Mouse (Mus musculus): ENCODE measurements around the gene C130032M10Rik.
A peak's percentile ranks its signal among the peaks of the same experiment; 100 is the strongest.

Gene C130032M10Rik

DNA sequence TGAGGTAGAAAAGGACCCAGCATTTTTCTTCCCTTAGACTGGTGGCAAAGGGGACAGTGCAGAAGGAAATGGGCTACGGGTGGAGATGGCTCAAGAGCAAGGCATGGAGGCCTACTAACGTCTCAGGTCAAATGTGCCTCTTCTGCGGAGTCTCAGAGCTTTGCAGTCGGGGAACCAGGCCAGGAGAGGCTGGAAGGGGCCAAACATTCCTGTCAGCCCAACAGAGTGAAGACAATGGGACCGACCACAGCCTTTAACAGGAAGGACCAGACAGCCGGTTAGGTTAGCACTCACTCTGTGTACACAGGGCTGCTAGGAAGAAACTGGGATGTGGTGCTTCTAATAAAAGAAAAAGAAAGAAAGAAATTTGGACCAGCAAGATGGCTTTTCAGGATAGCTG, 34.5 kb downstream of the C130032M10Rik start:
- no peak for DNase-seq

DNA sequence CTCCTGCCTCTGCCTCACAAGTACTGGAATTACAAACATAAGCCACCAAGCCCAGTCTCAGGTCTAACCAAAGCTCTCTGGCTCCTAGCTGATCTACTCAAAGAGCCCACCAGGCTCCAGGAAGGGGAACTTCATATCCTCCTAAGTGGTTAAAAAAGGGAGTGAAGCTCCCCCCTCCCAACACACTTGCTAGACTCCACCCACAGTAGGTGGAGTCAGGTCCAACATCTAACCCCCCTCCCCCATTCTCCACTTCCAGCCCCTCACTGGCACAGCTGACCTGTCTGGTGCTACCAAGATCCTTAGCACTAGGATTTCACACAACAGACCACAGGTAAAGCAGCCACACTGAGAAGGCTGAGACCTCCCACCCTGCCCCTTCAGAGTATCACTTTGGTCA, 38.3 kb downstream of the C130032M10Rik start:
- DNase-seq, result no peak

DNA sequence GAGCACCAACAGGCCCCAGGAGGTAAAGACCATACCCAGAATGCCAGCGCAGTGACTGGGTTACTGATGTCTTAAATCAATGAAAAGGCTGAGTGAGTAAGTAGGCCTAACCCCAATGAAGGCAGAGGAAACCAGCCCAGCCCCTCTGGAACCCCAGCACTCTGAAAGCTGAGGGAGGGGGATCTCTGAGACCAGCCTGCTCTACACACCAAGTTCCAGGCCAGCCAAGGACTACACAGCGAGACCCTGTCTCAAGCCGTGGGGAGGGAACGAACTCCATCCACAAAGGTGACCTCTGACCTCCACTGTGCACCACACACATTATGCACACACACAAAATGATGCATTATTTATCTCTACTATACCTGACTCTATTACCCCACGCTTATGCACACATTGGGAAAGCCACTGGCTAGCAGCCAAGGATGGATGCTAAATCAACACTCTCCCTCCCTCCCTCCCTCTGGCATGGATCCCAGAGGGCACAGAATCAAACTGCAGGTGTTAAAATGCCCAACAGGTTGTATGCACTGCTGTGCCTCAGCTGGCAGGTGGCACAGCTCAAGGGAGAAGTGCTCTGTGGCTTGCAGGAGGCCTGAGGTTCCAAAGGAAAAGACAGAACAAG, 39.0 kb downstream of the C130032M10Rik start:
- DNase-seq, result peak; percentile 42

DNA sequence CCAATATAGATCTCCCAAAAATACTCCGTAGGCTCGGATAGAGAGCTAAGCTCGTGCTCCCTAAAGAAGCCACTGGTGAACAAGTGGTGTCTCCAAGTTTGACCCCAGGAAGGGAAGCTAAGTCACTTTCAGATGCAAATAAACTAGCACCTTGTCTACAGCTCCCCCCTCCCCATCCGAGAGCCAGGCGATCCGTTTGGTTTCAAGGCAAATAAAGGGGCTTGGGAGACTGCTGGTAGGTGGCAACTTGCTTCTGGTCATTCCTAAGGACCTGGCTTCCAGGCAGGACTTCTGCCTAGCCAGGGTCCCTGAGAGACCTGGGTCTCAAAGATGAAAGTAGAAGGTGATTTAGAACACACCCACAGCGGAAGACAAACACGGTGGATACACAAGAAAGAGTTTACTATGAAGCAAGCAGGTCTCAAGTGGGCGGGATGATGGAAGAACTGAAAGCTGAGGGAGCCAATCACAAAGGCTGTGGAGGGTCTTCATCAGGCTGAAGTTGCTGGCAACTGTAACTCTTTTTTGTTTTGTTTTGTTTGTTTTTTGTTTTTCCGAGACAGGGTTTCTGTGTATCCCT, 40.9 kb downstream of the C130032M10Rik start:
- no peak for DNase-seq

DNA sequence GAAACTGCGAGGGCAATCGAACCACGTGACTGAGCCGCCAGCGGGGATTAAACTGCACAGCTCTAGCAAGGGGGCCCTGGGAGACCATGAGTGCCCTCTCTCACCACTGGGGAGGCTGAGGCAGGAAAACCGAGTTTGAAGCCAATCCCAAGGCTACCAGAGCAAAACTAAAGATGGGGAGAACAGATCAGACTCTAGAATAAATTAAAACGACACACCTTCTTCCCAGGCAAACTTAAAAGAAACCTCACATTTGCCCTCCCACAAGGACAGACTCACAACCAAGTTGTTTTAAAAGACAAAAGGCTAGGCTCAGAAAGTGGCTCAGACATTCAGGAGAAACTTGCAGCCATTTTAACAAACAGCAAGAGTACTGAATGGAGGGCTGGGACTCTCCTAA, 41.6 kb downstream of the C130032M10Rik start:
- no peak for DNase-seq

DNA sequence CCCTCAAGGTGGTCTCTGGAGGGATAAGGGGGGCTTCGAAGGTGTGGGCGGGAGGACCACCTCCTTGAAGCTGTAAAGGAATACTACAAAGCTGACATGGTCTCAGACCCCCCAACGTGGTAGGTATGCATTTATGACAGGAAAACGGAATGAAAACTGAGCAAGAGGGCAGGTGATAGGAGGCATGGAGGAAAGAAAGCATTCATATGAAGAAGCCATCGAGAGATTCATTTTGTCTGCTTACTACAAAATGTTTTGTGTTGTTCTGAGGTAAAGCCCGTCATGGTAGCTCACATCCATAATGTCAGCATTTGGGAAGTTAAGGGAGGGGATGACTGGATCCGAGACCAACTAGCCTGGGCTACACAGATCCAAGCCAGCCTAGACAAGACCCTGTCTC, 44.6 kb downstream of the C130032M10Rik start:
- no peak for DNase-seq

DNA sequence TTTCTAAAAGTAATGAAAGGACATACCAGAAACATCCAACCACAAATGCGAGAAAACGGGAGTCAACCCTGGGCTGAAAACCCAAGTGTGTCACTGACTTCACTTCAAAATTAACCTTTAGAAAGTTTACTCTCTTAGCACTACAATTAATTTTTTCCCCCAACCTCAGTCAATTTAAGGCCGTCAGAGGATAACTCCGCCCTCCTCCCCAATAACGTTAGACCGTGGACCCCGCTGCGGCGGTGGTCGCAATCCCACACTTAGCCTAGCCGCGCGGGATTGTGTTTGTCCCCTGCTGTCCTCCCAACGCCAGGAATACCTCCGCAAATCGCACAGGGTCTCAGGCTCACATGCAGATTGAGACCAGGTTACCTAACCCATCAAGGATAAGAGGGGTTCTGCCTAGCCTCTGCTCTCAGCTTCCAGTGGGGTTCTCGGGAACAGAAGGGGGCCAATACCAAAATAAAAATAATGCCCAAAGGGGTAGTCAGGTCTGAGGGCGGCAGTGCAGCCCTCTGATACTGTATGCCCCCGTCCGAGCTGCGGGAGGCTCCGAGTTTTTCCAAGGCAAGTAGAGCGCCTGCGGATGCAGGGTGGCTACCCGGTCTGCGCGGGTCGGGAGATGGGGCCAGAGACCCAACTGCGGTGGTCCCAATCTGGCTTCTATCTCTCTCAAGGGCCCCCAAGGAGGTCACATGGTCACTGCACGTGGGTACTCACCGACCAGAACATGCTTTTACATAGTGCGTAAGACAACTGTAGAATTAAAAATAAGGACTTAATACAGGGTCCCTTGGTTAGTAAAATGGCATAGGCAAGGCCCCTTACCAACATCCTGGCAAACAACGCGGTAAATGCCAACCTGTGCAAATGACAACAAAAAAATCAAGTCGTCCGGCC, 45.5 kb downstream of the C130032M10Rik start:
- no peak for DNase-seq

DNA sequence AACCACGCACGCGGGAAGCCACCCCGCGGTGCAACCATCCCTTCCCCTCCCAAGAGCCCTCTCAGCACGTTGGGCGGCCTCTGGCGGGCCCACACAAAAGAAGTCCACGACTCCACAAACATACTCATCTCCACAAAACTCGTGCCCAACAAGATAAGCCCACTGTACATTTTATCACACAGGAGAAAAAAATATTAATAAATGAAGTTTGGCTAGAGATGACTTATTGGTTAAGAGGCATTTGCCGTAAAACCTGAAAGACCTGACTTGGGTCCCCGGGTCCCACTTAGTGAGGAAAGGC, 46.1 kb downstream of the C130032M10Rik start:
- no peak for DNase-seq

DNA sequence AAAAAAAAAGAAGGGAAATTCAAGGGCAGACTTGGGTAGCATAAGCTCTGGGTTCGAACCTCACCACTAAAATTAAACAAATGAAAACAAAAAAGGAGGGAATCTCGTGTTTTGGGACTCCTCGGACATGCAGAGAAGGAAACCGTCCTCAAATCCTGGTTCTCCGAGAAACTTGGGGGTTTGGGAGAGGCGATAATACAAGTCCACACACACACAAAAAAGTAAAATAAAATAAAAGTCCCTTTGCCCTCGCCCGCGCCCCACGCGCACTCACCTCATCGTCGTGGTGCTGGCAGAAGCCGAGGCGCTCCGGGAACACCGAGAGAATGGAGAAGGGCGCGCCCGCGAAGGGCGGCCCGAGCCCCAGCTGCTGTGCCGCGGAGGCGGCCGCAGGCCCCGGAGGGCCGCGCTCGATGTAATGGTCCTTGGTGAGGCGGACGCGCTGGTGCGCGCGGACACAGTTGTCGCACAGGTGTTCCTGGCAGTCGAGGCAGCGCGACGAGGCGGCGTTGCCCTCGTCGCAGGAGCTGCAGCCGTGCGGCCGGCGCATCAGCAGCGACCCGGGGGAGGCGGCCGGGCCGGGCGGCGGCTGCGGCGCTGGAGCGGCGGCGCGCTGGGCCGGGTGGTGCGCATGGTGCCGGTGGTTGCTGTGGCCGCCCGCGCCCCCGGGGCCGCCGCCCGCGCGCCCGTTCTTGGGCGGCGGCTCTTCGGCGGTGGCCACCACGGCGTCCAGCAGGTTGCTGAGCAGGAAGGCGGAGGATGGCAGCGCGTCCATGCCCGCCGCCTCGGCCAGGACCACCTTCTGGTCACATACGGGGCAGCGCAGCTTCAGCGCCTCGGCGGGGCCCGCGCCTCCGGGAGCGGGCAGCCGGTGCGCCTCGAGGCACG, 46.8 kb downstream of the C130032M10Rik start:
- DNase-seq, result no peak

DNA sequence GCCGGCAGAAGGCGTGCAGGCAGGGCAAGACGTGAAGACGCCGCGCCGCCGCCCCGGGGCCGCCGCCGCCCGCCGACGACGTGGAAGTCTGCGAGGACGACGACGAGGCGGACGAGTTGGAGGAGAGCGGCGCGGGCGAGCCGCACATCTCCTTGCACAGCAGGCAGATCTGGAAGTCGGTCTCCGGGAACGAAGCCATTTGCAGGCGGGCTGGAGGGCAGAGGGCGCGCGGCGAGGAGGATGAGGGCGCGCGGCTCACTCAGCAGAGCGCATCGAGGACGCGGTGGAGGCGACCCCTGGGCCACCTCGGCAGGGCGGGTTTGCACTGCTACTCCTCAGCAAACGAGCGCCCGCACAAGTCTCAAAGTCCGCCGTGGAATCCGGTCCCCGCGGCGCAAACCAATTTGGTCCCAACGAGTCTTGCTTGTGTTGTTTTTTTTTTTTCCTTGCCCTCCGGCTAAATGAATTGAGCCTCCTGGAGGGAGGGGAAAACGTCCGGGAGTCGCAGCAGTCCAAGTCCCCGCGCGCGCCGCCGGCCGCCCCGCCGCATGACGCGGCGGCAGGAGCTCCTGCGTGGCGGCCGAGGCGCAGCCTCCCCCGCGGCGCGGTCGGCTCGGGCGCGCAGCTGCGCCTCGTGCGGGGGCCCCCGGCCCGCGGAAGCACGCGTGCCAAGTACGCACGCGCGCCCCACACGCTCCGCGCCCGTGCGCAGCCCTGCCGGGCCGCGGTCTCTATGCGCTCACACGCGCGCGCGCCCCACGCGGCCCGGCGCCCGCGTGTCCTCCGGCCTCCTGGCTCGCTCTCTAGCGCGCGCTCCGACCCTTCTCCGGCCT, 47.6 kb downstream of the C130032M10Rik start:
- no peak for DNase-seq

DNA sequence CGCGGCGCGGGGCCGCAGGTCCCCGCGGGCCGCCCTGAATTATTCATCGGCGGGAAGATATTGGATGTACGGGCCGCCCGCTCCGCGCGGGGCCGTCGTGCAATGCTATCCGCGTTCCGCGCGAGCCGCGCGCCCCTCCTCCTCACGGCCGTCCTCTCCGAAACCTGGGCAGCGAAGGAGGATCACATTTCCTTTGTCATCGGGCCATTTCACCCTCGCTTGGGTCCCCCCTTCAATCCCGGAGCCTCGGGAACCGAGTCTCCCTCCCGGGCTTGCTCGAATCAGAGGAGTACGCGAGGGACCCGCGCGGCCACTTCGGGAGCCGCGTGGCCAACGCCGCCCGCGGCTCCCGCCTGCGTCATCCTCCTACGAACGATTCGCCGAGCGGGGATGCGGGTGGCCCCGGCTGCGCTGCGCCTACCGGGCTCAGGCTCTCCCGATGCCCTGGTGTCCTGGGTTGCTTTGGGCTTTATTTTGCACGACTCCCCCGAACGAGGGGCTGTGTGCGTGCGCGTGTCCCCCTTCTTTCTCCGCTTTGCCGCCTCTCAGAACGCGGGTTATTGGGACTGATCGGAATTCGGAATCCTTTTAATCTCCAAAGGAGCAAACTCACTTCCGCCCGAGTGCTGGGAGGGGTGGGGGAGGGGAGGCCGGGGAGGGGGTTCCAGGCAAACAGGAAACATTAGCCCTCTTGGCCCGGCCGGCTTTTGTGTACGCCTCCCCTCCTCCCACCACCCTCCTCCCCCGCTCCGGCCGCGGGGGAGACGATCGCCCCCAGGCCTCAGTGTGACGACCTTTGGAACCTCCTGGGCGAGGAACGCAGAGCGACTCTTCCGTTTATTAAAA, 48.5 kb downstream of the C130032M10Rik start, which contains the start of gene Trim71:
TSS of gene Trim71 (minus strand) at position 609 of the 846 bp plus-strand sequence.
- no peak for DNase-seq

DNA sequence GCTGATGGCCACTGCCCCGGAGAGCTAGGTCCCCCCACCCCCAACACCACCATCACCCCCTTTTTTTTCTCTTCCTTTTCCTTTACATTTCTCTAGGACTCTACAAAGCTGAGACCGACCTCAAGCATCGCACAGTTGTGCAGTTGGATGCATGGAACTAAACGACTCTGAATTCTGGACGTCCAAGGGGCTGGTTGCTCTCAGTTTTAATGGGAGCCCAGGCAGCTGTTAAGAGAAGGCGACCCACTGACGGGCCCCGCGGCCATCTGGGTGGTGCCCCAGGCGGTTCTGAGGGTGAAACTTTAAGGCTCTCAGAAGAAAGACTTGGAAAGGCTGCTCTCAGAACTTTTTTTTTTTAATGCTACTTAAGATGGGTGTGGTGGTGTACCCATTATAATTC, 49.2 kb downstream of the C130032M10Rik start:
- no peak for DNase-seq

All from lung, postnatal 14 days (tissue).